Mouse (Mus musculus): ENCODE data around the gene Cdhr2.

GRCm38 (mm10) chr13:54691737-54692136 is 9.5 kb upstream of the Cdhr2 start:
- no peak for TF ChIP-seq CTCF (IDR thresholded peaks at IDR 0.05; ENCODE audit: borderline replicate concordance, insufficient read depth, low read depth, low read length)
- TF ChIP-seq POLR2A (IDR thresholded peaks at IDR 0.05; ENCODE audit: borderline replicate concordance, insufficient read depth, low read length): no peak

All from cerebellum, adult 2 months (tissue).